Mouse (Mus musculus): ENCODE data around the gene Scn11a. TPM values are rescaled to one million over a fixed set of nuclear protein-coding genes. Genes with fewer than 3 reads are reported as not detected.
A peak's percentile ranks its signal among the peaks of the same experiment; 100 is the strongest.

Scn11a gene
- polyA plus RNA-seq, 1 experiment from 2014 or later, result not detected

GRCm38 (mm10) chr9:119741101-119741786 is 84.0 kb downstream of the Scn11a start:
- no peak for ATAC-seq (ENCODE audit: extremely low read depth, insufficient number of reproducible peaks, low FRiP score, low TSS enrichment)
- Histone ChIP-seq H3K27me3 (replicated peaks) (peaks cover under 1% of the 10 kb centered on the region; the same call in 1 of the 2 replicates), H3K4me1 (peaks cover 17% of the 10 kb centered on the region), H3K36me3 (no peaks in the 10 kb centered on the region), H3K9me3 (no peaks in the 10 kb centered on the region), H3K4me2 (no peak overlapping the region), H3K9ac (no peak overlapping the region), H3K4me3 (no peak overlapping the region), H3K27ac (replicated peaks) (no peak overlapping the region)
- 34% methylated on average over 5 of the region's 5 CpGs for WGBS

DNA sequence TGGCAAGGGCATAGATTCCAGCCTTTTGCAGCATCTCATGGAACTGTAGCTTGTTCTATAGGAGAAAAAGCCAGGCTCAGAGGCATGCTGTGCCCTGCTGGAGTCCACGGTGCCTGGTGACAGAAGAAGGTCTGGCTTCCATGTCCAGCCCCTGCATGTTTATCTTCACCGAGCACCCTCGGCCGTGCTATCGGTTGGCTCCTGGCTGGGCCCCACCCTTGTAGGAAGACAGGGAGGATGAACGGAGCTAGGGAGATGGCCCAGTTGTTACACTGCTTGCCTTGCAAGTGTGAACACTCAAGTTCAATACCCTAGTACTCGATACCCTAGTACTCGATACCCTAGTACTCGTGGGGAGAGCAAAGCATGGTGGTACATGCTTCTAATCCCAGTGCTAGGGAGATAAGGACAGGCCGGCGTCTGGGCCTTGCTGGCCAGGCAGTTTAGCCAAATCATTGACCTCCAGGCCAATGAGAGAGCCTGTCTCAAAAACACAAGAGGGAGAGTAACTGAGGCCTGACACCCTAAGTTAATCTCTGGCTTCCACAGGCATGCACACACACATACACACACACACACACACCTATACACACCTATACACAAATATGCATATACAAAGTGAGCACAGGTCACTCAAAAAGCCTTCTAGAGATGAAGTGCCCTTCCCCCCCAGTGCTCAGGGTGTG is 96.7 kb downstream of the Scn11a start:
- 53% methylated on average over 11 of the region's 11 CpGs for WGBS
- Histone ChIP-seq H3K9me3 (no peaks in the 10 kb centered on the region), H3K36me3 (no peaks in the 10 kb centered on the region), H3K4me2 (no peak overlapping the region), H3K9ac (no peak overlapping the region), H3K4me3 (no peak overlapping the region), H3K27me3 (replicated peaks) (peaks cover 6% of the 10 kb centered on the region; the same call in 1 of the 2 replicates), H3K4me1 (peaks cover 24% of the 10 kb centered on the region), H3K27ac (replicated peaks) (no peak overlapping the region)
- 0 out of 2 replicates have a peak, but pooled peaks have one; percentile 43 for ATAC-seq (ENCODE audit: extremely low read depth, insufficient number of reproducible peaks, low FRiP score, low TSS enrichment)

GRCm38 (mm10) chr9:119726990-119727389 is 98.3 kb downstream of the Scn11a start:
- Histone ChIP-seq H3K27ac (replicated peaks) (no peak overlapping the region), H3K4me3 (no peak overlapping the region), H3K4me2 (no peak overlapping the region), H3K9me3 (no peaks in the 10 kb centered on the region), H3K9ac (no peak overlapping the region), H3K27me3 (replicated peaks) (peaks cover 6% of the 10 kb centered on the region; the same call in 1 of the 2 replicates), H3K4me1 (peaks cover 24% of the 10 kb centered on the region), H3K36me3 (no peaks in the 10 kb centered on the region)
- ATAC-seq (ENCODE audit: extremely low read depth, insufficient number of reproducible peaks, low FRiP score, low TSS enrichment), result no peak
- WGBS, result 77% methylated on average over 4 of the region's 4 CpGs

DNA sequence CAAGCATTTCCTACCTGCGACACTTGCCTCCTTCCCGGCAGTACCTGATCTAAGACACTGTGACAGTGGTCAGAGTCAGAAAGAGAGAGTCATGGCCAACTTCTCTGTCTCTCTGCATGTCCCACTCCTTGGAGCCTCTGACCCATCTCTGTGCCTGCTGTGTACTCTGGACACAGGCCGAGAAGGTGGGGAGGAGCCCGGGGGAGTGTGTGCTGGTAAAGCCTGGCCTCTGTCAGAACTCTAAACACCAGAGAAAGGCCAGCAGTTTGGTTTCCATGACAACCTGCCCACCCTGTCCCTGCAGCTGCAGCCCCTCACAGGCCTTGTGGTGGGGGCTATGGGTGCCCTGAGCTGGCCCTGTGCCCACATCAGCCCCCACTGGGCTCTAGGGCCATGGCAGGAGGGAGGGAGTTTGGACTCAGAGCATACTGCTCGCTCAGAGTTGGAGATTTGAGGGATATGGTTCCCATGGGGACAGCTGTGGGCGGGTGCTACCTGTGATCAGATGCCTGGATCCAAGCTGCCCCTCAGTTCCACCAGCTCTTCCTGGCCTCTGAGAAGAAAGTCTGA is 99.9 kb downstream of the Scn11a start:
- Histone ChIP-seq H3K27ac (replicated peaks) (no peak overlapping the region), H3K9ac (no peak overlapping the region), H3K36me3 (no peaks in the 10 kb centered on the region), H3K4me2 (no peak overlapping the region), H3K4me1 (peaks cover 23% of the 10 kb centered on the region), H3K4me3 (no peak overlapping the region), H3K27me3 (replicated peaks) (peaks cover 9% of the 10 kb centered on the region; the same call in 1 of the 2 replicates), H3K9me3 (no peaks in the 10 kb centered on the region)
- 59% methylated on average over 6 of the region's 6 CpGs for WGBS
- ATAC-seq (ENCODE audit: extremely low read depth, insufficient number of reproducible peaks, low FRiP score, low TSS enrichment), result no peak

DNA sequence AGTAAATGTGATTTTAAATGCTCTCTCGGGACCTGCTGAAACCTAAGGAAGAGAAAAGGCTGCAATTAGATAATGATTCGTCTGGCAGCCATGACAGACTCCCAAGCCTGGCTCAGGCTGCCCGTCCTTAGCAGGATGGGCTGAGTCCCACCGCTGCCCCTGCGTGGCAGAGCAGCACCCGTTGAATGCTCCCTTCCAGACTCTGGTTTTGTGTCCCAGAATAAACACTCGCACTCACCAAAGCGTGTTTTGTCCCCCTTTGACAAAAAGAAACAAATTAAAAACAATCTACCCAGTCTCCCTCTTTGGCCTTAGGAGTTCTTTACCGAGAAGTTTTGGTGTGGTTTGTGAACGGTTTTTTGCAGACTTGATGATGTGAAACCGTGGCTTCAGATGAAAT is 106.0 kb downstream of the Scn11a start, which contains the start of gene Scn10a:
Gene Scn10a, minus strand, starts transcription at position 101 of the 400 bp plus-strand sequence.
- no peak for ATAC-seq (ENCODE audit: extremely low read depth, insufficient number of reproducible peaks, low FRiP score, low TSS enrichment)
- Histone ChIP-seq H3K9me3 (no peaks in the 10 kb centered on the region), H3K9ac (no peak within 1 kb of the TSS), H3K27ac (replicated peaks) (no peak within 1 kb of the TSS), H3K27me3 (replicated peaks) (peaks cover 28% of the 10 kb centered on the region; the same call in 1 of the 2 replicates), H3K4me3 (no peak within 1 kb of the TSS), H3K4me1 (no peaks in the 10 kb centered on the region), H3K4me2 (no peak within 1 kb of the TSS), H3K36me3 (no peaks in the 10 kb centered on the region)
- WGBS, result 77% methylated on average over 11 of the region's 11 CpGs

- no peaks in the 10 kb centered on the region for H3K36me3 ChIP-seq
- no peak overlapping the region for H3K4me2 ChIP-seq
- H3K27ac ChIP-seq (replicated peaks), result no peak overlapping the region
- H3K9ac ChIP-seq, result no peak overlapping the region
- no peak overlapping the region for H3K4me3 ChIP-seq
- no peaks in the 10 kb centered on the region for H3K9me3 ChIP-seq
- H3K27me3 ChIP-seq (replicated peaks), result no peaks in the 10 kb centered on the region; the same call in 1 of the 2 replicates
- WGBS, result 8% methylated on average over 6 of the region's 6 CpGs
- H3K4me1 ChIP-seq, result no peaks in the 10 kb centered on the region
- ATAC-seq (ENCODE audit: extremely low read depth, insufficient number of reproducible peaks, low FRiP score, low TSS enrichment), result no peak
Observed at GRCm38 (mm10) chr9:119706700-119707099, 118.6 kb downstream of the Scn11a start.

Other genes starting within 250 kb of the Scn11a start
- 7.4 and 7.8 TPM in 2 replicates for gene Scn5a, start 246.4 kb downstream of the Scn11a start, polyA plus RNA-seq (2015; fragmentation: Nextera tagmentation; extraction: Ambion mirVana)
- gene Scn10a, start 106.1 kb downstream of the Scn11a start, polyA plus RNA-seq (2015; fragmentation: Nextera tagmentation; extraction: Ambion mirVana), result 0.75 TPM in 2 replicates
- 35.6 and 36.9 TPM in 2 replicates for gene Wdr48, start 69.4 kb upstream of the Scn11a start, polyA plus RNA-seq (2015; fragmentation: Nextera tagmentation; extraction: Ambion mirVana)
- gene Gorasp1, start 112.1 kb upstream of the Scn11a start, polyA plus RNA-seq (2015; fragmentation: Nextera tagmentation; extraction: Ambion mirVana), result 21.4 and 23.8 TPM in 2 replicates
- gene Ttc21a, start 112.2 kb upstream of the Scn11a start, polyA plus RNA-seq (2015; fragmentation: Nextera tagmentation; extraction: Ambion mirVana), result 0.17 and 0.27 TPM in 2 replicates
- gene Csrnp1, start 159.2 kb upstream of the Scn11a start, polyA plus RNA-seq (2015; fragmentation: Nextera tagmentation; extraction: Ambion mirVana), result 5.7 and 6.8 TPM in 2 replicates
- 44.6 and 47.2 TPM in 2 replicates for gene Xirp1, start 198.1 kb upstream of the Scn11a start, polyA plus RNA-seq (2015; fragmentation: Nextera tagmentation; extraction: Ambion mirVana)
- 7.2 and 9.3 TPM in 2 replicates for gene Cx3cr1, start 244.4 kb upstream of the Scn11a start, polyA plus RNA-seq (2015; fragmentation: Nextera tagmentation; extraction: Ambion mirVana)